Mouse (Mus musculus): ENCODE results near the gene Ptpn1. TPM values are rescaled to one million over a fixed set of nuclear protein-coding genes. Genes with fewer than 3 reads are reported as not detected.

Gene Ptpn1
- polyA plus RNA-seq, 1 experiment from 2014 or later: 42.1 TPM

DNA sequence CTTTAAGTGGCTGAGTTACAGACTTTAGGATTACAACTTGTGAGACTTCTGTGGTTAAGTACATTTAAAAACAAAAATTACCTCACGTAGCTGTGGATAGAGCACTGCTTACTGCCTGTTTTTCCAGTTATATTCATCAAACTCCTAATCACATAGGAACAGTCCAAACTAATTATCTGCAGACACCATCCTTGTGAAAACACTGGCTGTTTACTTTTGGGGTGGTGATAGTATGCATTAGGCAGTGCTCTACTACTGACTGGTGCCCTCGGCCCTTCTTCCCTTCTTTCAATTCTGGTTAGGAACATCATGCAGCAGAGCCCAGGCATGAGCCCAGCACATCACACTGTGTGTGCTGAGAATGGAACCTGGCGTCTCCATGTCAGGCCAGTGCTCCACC, 15.4 kb downstream of the Ptpn1 start:
- Histone ChIP-seq H3K4me3 (no peak overlapping the region), H3K36me3 (no peaks in the 10 kb centered on the region), H3K27me3 (replicated peaks) (no peaks in the 10 kb centered on the region), H3K27ac (replicated peaks) (no peak overlapping the region), H3K9ac (no peak overlapping the region), H3K4me1 (peaks cover 91% of the 10 kb centered on the region), H3K9me3 (no peaks in the 10 kb centered on the region), H3K4me2 (no peak overlapping the region)
- 59% methylated on average over 3 of the region's 3 CpGs for WGBS
- ATAC-seq (ENCODE audit: extremely low read depth, insufficient number of reproducible peaks, low FRiP score, low TSS enrichment): no peak

DNA sequence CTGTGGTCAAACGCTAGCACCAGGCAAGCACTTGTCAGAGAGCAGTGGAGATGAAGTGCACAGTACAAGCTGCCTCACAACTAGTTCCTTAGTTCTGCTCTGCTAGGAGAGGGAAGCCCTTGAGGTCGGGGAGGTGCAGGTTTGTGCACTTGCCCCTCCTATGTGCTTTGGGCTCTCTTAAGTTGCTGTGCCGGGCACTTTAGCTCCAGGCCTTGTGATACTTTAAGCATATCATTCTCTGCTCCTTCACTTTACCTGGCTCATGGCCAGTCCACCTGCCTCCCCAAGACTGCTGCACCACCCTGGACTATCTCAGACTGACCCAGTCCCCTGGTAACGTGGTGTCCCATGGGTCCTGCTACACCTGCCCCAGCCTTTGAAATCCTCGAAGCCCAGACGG, 16.2 kb downstream of the Ptpn1 start:
- H3K9ac ChIP-seq: peak overlapping the region; percentile 47; the same call in 1 of the 2 replicates
- no peak for ATAC-seq (ENCODE audit: extremely low read depth, insufficient number of reproducible peaks, low FRiP score, low TSS enrichment)
- H3K36me3 ChIP-seq: no peaks in the 10 kb centered on the region
- H3K27ac ChIP-seq (replicated peaks): peak overlapping the region; percentile 59
- no peaks in the 10 kb centered on the region for H3K9me3 ChIP-seq
- no peak overlapping the region for H3K4me3 ChIP-seq
- H3K4me1 ChIP-seq: peaks cover 84% of the 10 kb centered on the region
- no peaks in the 10 kb centered on the region for H3K27me3 ChIP-seq (replicated peaks)
- H3K4me2 ChIP-seq: no peak overlapping the region
- 73% methylated on average over 6 of the region's 6 CpGs for WGBS

DNA sequence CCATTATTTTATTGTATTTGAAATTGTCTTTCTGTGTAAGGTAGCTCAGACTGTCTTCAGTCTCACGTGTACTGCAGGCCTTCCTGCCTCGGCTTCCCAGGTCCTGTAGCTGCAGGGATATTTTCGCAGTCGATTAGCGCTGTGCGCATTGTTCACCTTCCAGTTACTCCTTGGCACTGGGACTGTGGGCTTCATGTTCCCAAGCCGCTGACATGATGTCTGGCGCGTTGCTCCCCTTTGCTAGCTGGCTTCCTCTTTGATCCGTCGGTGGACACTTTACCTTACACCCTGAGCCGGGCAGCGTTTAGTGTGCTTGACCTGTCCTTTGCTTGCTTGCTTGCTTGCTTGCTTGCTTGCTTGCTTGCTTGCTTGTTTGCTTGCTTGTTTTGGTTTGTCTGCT, 16.7 kb downstream of the Ptpn1 start:
- H3K36me3 ChIP-seq: no peaks in the 10 kb centered on the region
- H3K4me3 ChIP-seq: no peak overlapping the region
- H3K27me3 ChIP-seq (replicated peaks): no peaks in the 10 kb centered on the region
- H3K9me3 ChIP-seq: no peaks in the 10 kb centered on the region
- H3K4me1 ChIP-seq: peaks cover 80% of the 10 kb centered on the region
- peak overlapping the region; percentile 47 for H3K9ac ChIP-seq
- WGBS: 70% methylated on average over 13 of the region's 13 CpGs
- peak overlapping the region; percentile 59 for H3K27ac ChIP-seq (replicated peaks)
- no peak for ATAC-seq (ENCODE audit: extremely low read depth, insufficient number of reproducible peaks, low FRiP score, low TSS enrichment)
- H3K4me2 ChIP-seq: no peak overlapping the region

DNA sequence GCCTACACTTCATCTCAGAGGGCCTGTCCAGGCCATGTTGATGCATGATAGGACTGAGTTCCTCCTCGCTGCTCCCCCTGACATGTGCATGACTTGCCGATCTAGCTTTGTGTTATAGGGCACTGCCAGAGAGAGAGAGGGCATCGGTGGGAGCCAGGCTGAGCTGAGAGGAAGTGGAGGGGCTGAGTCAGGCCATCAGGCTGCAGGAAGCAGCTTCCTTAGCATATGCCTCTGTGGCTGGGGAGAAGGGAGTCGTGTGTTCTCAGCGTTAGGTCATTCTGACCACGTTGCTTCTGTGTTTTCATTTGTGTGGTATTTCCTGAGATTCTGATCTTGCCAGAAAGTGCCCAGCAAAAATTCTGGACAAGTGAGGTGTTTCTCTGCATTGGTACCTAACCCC, 17.4 kb downstream of the Ptpn1 start:
- WGBS: 45% methylated on average over 6 of the region's 6 CpGs
- Histone ChIP-seq H3K4me1 (peaks cover 77% of the 10 kb centered on the region), H3K4me2 (no peak overlapping the region), H3K4me3 (no peak overlapping the region), H3K9ac (peak overlapping the region; percentile 47; the same call in 1 of the 2 replicates), H3K27ac (replicated peaks) (peak overlapping the region; percentile 59), H3K9me3 (no peaks in the 10 kb centered on the region), H3K36me3 (no peaks in the 10 kb centered on the region), H3K27me3 (replicated peaks) (no peaks in the 10 kb centered on the region)
- no peak for ATAC-seq (ENCODE audit: extremely low read depth, insufficient number of reproducible peaks, low FRiP score, low TSS enrichment)

DNA sequence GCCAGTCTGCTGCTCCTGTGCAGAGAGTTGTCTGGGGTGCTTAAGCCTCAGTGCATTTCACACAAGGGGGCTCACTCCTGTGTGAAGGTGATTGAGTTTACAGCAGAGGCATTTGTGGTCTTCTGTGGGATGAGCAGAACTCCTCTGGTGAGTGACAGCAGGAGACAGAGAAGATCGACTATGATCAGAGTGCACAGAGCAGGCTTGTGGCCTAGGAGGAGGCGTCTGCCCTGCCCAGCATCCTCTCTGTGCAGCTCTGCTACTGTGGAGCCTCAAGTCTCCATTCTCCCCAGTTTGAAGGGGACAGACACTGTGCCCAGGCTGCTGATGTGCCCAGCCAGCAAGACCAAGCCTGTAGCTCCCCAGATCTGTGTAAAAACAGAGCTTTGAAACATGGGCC, 18.0 kb downstream of the Ptpn1 start:
- 0 out of 2 replicates have a peak, but pooled peaks cover 3% of the 10 kb centered on the region for H3K36me3 ChIP-seq
- no peak for ATAC-seq (ENCODE audit: extremely low read depth, insufficient number of reproducible peaks, low FRiP score, low TSS enrichment)
- no peaks in the 10 kb centered on the region for H3K27me3 ChIP-seq (replicated peaks)
- no peak overlapping the region for H3K4me3 ChIP-seq
- peaks cover 74% of the 10 kb centered on the region for H3K4me1 ChIP-seq
- H3K4me2 ChIP-seq: no peak overlapping the region
- 60% methylated on average over 2 of the region's 2 CpGs for WGBS
- peak overlapping the region; percentile 47; the same call in 1 of the 2 replicates for H3K9ac ChIP-seq
- H3K9me3 ChIP-seq: no peaks in the 10 kb centered on the region
- H3K27ac ChIP-seq (replicated peaks): peak overlapping the region; percentile 59

DNA sequence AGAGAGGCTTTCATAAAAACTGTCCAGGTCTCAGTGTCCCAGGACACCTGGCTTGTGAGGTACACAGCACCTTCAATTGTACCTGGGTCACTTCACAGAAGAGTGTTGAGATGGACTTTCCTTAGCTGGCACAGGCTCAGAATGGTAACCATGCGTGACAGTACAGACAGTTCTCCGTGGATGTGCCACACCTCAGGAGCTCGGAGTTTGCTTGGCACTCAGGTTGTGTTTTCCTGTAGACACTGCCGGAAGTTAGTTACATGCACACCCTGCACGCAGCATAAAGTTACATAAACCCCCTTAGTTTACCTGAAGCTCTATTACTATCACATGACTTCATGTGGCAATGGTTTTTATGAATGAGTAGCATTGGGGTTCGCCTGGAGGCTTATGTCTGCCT, 18.8 kb downstream of the Ptpn1 start:
- no peaks in the 10 kb centered on the region for H3K9me3 ChIP-seq
- no peak overlapping the region for H3K4me3 ChIP-seq
- H3K27ac ChIP-seq (replicated peaks): no peak overlapping the region
- H3K36me3 ChIP-seq: 0 out of 2 replicates have a peak, but pooled peaks cover 4% of the 10 kb centered on the region
- WGBS: 89% methylated on average over 6 of the region's 6 CpGs
- H3K4me1 ChIP-seq: peaks cover 73% of the 10 kb centered on the region
- H3K27me3 ChIP-seq (replicated peaks): no peaks in the 10 kb centered on the region
- ATAC-seq (ENCODE audit: extremely low read depth, insufficient number of reproducible peaks, low FRiP score, low TSS enrichment): no peak
- no peak overlapping the region for H3K9ac ChIP-seq
- H3K4me2 ChIP-seq: no peak overlapping the region

DNA sequence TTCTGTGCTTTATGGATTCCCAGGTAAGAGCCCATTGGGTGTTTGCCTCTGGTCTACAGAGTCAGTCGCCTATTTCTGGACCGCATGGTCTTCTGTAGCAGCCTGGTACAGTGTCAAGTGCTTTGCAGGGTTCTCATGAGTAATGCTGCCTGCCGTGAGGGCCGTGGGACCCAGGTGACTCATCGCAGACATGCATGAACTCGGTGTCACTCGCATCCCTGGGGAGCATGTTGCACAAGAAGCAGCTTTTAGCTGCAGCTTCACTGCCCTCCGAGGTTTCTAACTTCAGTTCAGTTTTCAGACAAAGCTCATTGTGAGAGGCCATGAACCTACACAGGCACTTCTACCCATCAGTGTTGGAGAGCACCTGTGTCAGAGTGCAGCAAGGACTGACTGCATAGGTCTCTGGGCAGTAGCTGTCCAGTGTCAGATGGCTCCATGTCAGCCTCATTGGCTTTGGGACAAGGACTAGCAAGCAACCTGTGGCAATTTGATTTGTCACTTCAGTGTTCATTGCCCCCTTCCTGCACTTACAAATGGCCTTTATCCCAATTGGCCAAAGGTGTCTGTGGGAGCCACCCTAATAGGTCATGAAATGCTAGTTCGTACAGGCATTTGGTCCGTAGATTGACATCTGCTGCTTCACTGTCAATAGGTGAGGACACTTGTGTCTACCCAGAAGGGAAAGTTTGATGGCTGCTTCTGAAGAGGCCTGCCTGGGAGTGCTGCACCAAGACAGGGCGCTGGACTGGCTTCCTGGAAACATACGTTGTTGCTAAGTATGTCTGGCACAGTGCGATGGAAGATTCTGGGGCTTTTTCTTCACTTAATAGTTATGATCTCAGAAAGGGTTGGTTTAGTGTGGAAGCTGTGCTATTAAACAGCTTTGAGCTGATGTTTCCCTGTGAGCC, 19.7 kb downstream of the Ptpn1 start:
- Histone ChIP-seq H3K4me2 (no peak overlapping the region), H3K4me3 (no peak overlapping the region), H3K27me3 (replicated peaks) (no peaks in the 10 kb centered on the region), H3K36me3 (0 out of 2 replicates have a peak, but pooled peaks cover 4% of the 10 kb centered on the region), H3K9ac (no peak overlapping the region), H3K9me3 (no peaks in the 10 kb centered on the region), H3K4me1 (peaks cover 72% of the 10 kb centered on the region), H3K27ac (replicated peaks) (no peak overlapping the region)
- ATAC-seq (ENCODE audit: extremely low read depth, insufficient number of reproducible peaks, low FRiP score, low TSS enrichment): no peak
- WGBS: 72% methylated on average over 13 of the region's 13 CpGs

DNA sequence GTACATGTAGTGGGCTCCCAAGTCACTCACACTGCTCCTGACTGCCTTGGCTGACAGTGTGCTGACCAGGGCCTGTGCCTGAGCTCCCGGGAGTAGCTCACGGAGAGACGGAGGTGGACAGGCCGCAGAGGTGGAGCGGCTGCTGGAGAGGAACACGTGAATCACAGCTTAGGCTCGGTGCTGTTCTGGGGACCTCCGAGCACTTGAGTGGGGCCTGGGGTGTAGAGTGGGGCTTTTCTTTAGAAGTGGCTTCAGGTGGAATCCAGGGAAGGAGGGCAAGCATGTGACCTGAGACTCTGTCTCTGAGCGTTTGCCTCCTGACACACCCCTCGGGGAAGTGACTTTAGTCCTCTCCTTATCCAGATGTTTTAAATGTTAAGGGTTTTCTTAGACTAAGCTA, 22.0 kb downstream of the Ptpn1 start:
- H3K4me1 ChIP-seq: peaks cover 71% of the 10 kb centered on the region
- no peaks in the 10 kb centered on the region for H3K9me3 ChIP-seq
- no peak for ATAC-seq (ENCODE audit: extremely low read depth, insufficient number of reproducible peaks, low FRiP score, low TSS enrichment)
- no peak overlapping the region for H3K9ac ChIP-seq
- H3K4me2 ChIP-seq: no peak overlapping the region
- H3K27me3 ChIP-seq (replicated peaks): no peaks in the 10 kb centered on the region
- H3K36me3 ChIP-seq: 0 out of 2 replicates have a peak, but pooled peaks cover 4% of the 10 kb centered on the region
- no peak overlapping the region for H3K4me3 ChIP-seq
- WGBS: 72% methylated on average over 10 of the region's 10 CpGs
- H3K27ac ChIP-seq (replicated peaks): no peak overlapping the region

DNA sequence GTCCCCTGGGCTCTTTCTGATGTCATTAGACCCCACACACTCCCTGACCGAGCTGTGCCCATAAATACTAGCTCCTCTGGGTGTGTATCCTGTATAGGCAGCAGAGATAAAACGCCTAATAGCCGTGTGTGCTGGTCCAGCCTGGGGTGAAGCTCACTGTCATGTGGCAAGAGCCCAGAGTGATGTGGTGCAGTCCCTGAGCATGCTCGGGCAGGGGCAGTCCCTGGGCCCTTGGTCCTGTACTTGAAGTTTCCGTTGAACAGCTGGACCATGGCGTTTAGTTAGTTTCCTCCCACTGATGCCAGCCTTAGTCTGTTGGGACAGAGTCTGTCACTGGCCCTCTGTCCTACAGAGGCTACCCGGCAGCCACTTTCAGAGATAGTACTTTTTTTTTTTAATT, 23.1 kb downstream of the Ptpn1 start:
- WGBS: 70% methylated on average over 7 of the region's 7 CpGs
- Histone ChIP-seq H3K27me3 (replicated peaks) (no peaks in the 10 kb centered on the region), H3K4me1 (peaks cover 71% of the 10 kb centered on the region), H3K9me3 (no peaks in the 10 kb centered on the region), H3K36me3 (0 out of 2 replicates have a peak, but pooled peaks cover 4% of the 10 kb centered on the region), H3K9ac (no peak overlapping the region), H3K27ac (replicated peaks) (no peak overlapping the region), H3K4me3 (no peak overlapping the region), H3K4me2 (no peak overlapping the region)
- no peak for ATAC-seq (ENCODE audit: extremely low read depth, insufficient number of reproducible peaks, low FRiP score, low TSS enrichment)

DNA sequence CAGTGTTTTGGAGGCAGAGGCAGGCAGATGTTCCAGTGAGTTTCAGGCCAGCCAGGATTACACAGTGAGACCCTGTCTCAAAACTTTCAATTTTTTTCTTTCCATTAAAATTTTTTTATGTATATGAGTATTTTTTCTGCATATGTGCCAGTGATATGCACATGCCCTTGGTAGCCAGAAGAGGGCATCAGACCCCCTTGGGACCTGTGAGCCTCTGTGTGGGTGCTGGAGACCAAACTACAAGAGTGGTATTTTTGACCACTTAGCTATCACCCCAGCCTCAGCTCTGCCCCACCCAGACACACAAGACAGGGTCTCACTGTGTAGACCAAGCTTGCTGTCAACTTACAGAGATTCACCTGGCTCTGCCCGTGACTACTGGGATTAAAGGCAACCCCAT, 25.7 kb downstream of the Ptpn1 start:
- no peaks in the 10 kb centered on the region for H3K27me3 ChIP-seq (replicated peaks)
- H3K9ac ChIP-seq: no peak overlapping the region
- H3K4me1 ChIP-seq: peaks cover 74% of the 10 kb centered on the region
- no peak overlapping the region for H3K4me2 ChIP-seq
- no peak for ATAC-seq (ENCODE audit: extremely low read depth, insufficient number of reproducible peaks, low FRiP score, low TSS enrichment)
- no peaks in the 10 kb centered on the region for H3K9me3 ChIP-seq
- H3K27ac ChIP-seq (replicated peaks): peak overlapping the region; percentile 73
- no peak overlapping the region for H3K4me3 ChIP-seq
- 0 out of 2 replicates have a peak, but pooled peaks cover 4% of the 10 kb centered on the region for H3K36me3 ChIP-seq
- 87% methylated on average over 1 of the region's 1 CpGs for WGBS

DNA sequence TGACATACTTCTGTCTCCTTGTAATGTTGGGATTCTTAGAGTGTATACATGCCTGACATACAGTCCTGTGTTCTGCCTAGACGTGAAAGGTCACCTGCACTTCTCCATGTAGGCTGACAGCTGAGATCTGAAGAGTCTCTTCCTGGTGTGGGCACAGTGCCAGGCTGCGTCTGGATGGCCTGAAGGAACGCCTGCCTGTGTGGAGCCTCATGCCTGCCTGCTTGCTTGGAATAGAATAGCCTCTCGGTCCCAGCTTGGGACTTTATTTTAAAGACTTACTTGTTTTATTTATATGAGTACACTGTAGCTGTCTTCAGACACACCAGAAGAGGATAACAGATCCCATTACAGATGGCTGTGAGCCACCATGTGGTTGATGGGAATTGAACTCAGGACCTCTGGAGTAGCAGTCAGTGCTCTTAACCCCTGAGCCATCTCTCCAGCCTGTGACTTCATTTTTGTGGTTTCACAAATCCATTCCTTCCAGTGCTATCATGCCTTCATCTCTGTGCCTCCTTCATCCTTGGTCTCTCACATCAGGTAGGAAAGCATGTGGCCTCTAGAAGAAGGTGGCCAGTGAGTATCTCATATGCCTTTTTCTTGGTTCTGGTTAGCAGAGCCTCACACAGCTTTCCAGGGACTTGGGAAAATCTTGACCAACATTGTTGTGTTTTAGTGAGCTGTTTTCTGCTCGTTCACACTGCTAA, 26.4 kb downstream of the Ptpn1 start:
- 20% methylated on average over 5 of the region's 5 CpGs for WGBS
- Histone ChIP-seq H3K9ac (peak overlapping the region; percentile 38), H3K27me3 (replicated peaks) (no peaks in the 10 kb centered on the region), H3K9me3 (no peaks in the 10 kb centered on the region), H3K27ac (replicated peaks) (peak overlapping the region; percentile 73), H3K4me1 (peaks cover 81% of the 10 kb centered on the region), H3K4me3 (no peak overlapping the region), H3K4me2 (peak overlapping the region; percentile 43), H3K36me3 (0 out of 2 replicates have a peak, but pooled peaks cover 5% of the 10 kb centered on the region)
- no peak for ATAC-seq (ENCODE audit: extremely low read depth, insufficient number of reproducible peaks, low FRiP score, low TSS enrichment)
